Mouse (Mus musculus) c-Kit-positive CD71-positive TER-119-positive erythroid progenitor cells, embryonic 14.5 days (primary cell): ENCODE measurements around the gene Tmem165.

Source experiments
- DNase-seq: peaks from one replicate; pipeline ENCODE4 v3.0.0-alpha.2; 2013; ENCODE audit warnings: low spot score

Tmem165 gene

DNA sequence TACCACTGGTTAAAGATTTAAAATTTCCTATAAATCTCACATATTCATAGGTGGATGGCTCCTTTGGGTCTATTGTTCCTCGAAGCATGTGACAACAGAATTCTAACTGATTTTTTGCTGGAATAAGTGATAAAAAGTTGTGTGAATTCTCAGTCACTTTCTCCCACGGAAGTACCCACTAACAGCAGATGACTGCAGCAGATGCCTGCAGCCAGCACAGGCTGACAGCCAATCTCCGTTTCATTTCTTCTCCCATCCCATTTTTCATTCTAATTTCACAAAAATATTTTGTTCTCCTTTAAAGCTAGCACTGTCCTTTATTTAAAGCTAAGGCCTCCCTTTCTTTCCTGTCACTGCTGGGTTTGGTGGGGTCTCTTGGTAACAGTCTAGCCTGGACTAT, 61.7 kb downstream of the Tmem165 start:
- DNase-seq = no peak

GRCm38 (mm10) chr5:76246539-76246938, 62.9 kb downstream of the Tmem165 start:
- no peak for DNase-seq

DNA sequence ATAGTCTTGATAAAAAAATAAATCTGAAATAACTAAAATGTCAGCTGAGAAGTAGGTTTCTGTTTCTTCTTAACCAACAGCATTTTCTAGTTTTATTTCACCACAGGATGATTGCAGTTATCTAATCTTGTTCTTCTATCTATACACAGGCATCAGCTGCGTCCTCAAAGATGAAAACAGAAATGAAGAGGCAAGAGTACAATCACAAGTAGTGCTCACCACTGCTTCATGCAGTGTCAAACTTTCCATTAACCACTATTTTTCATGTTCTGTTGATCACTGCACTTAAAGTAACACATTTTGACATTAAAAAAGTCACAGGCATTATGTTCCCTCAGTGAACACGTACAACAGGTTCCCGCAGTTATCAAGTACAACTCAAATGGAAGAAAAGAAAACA, 67.3 kb downstream of the Tmem165 start:
- DNase-seq = no peak
